Mouse (Mus musculus): Measurements from ENCODE around the gene Cfap45. TPM values are rescaled to one million over a fixed set of nuclear protein-coding genes. Genes with fewer than 3 reads are reported as not detected.

The Cfap45 gene
- polyA plus RNA-seq, 1 experiment from 2014 or later = 3.8 TPM

DNA sequence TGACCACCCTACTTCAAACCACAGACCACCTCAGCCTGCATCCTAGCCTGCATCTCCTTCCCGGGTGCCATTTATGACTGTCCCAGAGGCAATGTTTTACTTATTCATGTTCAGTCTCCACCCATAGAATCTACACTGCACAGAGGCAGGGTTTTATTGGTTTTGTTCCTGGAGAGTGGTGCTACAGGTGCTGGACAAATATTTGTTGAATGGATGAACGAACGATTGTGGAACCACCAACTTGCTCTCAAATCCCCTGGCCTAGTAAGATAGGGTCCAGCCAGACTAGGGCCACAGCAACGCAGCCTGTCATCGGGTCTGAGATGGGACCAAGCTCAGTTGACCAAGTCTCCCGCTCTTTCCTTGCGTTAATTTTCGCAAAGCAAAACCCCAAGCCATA, 10.6 kb upstream of the Cfap45 start:
- ATAC-seq (ENCODE audit: low FRiP score) = no peak
- H3K4me2 ChIP-seq = no peak overlapping the region
- H3K4me3 ChIP-seq (replicated peaks) = no peak overlapping the region
- WGBS = 43% methylated on average over 8 of the region's 8 CpGs
- no peaks in the 10 kb centered on the region for H3K36me3 ChIP-seq
- no peaks in the 10 kb centered on the region for H3K27me3 ChIP-seq (replicated peaks)
- no peak overlapping the region for H3K9ac ChIP-seq (replicated peaks)
- no peaks in the 10 kb centered on the region for H3K9me3 ChIP-seq (replicated peaks)
- no peak overlapping the region for H3K27ac ChIP-seq (replicated peaks)
- H3K4me1 ChIP-seq = peaks cover 17% of the 10 kb centered on the region

DNA sequence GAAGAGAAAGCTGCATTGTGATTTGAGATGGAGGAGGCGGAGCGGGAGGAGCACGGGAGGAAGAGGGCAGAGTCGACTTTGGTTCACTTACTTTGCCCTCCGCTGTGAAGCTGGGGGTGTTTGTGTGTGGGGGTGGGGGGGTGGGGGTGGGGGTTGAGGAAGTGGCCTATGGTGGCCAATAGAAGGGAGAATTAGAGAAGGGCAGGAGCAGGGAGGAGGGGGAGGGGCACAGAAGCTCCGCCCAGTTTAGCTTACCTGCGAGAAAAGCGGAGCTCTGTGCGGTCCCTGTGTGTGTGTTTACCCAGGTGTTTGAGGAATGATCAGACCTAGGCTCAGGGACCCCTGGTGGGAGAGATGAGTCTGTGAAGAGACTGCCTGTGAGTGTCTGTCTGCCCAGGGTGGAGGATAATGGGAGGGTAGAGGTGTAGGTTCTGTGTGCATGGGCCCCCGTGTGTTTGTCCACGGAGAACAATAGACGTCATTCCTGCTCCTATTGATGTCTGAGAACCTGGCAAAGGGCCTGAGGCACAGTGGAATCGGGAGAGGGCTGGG, 10.1 kb upstream of the Cfap45 start:
- H3K4me1 ChIP-seq = peaks cover 16% of the 10 kb centered on the region; the same call in 1 of the 2 replicates
- no peak overlapping the region for H3K27ac ChIP-seq (replicated peaks)
- no peak for ATAC-seq (ENCODE audit: low FRiP score)
- H3K36me3 ChIP-seq = no peaks in the 10 kb centered on the region
- H3K9me3 ChIP-seq (replicated peaks) = no peaks in the 10 kb centered on the region
- H3K9ac ChIP-seq (replicated peaks) = no peak overlapping the region
- 23% methylated on average over 13 of the region's 13 CpGs for WGBS
- H3K27me3 ChIP-seq (replicated peaks) = no peaks in the 10 kb centered on the region
- H3K4me2 ChIP-seq = no peak overlapping the region
- H3K4me3 ChIP-seq (replicated peaks) = no peak overlapping the region

DNA sequence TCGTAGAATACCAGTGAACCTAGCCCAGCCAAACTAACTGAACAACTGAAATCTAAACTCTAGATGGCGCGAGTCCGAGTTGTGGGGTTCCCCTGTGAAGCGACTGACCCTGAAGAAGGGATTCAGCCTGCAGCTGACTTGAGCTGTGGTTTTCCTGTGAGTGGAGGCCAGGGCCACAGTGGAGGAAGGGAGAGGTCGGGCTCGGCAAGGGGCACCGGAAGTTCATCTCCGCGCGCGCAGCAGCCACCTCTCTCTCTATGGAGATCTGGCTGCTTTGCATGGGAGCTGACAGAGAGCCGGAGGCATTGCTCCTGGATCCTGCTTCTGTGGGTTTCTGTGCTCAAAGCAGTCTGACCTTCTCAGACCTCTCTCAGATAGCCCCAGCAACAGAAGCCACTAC, 7.6 kb upstream of the Cfap45 start:
- H3K4me1 ChIP-seq = peaks cover 18% of the 10 kb centered on the region; the same call in 1 of the 2 replicates
- H3K9me3 ChIP-seq (replicated peaks) = no peaks in the 10 kb centered on the region
- no peaks in the 10 kb centered on the region for H3K27me3 ChIP-seq (replicated peaks)
- 34% methylated on average over 13 of the region's 13 CpGs for WGBS
- no peaks in the 10 kb centered on the region for H3K36me3 ChIP-seq
- H3K4me2 ChIP-seq = peak overlapping the region; percentile 39
- H3K9ac ChIP-seq (replicated peaks) = no peak overlapping the region
- no peak overlapping the region for H3K27ac ChIP-seq (replicated peaks)
- no peak for ATAC-seq (ENCODE audit: low FRiP score)
- no peak overlapping the region for H3K4me3 ChIP-seq (replicated peaks)

DNA sequence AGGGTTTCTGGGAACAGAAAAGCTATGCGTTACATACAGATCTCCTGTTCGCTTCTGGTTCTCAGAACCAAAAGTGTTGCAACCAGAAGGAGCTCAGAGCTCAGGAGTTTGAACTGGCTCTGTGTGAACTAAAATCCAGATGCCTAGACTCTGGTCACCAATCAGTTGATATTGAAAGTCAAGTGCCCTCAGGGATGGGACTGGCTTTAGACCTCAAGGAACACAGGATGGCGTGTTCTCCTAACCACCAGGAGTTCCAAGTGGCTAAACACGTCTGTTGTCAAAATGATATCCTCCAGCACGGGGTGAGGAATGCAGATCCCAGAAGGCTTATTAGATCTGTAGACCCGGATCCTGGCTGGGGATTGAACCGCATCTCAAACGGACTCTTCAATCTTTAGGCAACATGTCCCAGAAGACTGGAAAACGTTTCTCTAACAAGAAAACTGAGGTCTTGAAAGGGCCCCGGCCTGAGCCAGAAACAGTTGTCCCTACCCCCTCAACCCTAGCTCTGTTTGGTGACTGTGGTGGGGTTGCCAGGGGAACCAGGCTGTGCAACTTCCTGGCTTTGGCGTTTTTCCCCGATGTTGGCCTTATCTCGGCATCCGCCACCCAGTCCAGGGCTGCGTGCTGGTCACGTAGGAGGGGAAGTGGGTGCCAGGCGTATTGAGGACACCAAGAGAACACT, 6.9 kb upstream of the Cfap45 start:
- no peaks in the 10 kb centered on the region for H3K27me3 ChIP-seq (replicated peaks)
- WGBS = 72% methylated on average over 17 of the region's 17 CpGs
- H3K27ac ChIP-seq (replicated peaks) = peak overlapping the region; percentile 33
- H3K9ac ChIP-seq (replicated peaks) = no peak overlapping the region
- peaks cover 16% of the 10 kb centered on the region; the same call in 1 of the 2 replicates for H3K4me1 ChIP-seq
- ATAC-seq (ENCODE audit: low FRiP score) = no peak
- no peak overlapping the region; the same call in 1 of the 2 replicates for H3K4me2 ChIP-seq
- no peaks in the 10 kb centered on the region for H3K36me3 ChIP-seq
- H3K9me3 ChIP-seq (replicated peaks) = no peaks in the 10 kb centered on the region
- no peak overlapping the region for H3K4me3 ChIP-seq (replicated peaks)

DNA sequence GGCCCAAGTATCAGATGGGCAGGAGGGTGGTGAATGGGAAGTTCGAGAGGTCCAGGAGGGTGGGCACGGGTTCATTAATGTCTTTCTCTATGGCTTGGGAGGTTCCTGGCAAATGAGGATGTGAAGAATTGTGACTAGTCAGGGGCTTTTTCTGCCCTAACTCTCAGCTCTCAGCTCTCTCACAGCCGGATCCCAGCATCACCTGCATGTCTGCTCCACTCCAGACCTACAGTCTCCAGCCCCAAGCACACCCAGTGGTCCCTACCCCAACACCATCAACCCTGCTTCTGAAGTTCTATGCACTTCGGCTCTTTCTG, 6.4 kb upstream of the Cfap45 start:
- no peaks in the 10 kb centered on the region for H3K9me3 ChIP-seq (replicated peaks)
- no peak for ATAC-seq (ENCODE audit: low FRiP score)
- peak overlapping the region; percentile 33; the same call in 1 of the 2 replicates for H3K27ac ChIP-seq (replicated peaks)
- no peak overlapping the region for H3K9ac ChIP-seq (replicated peaks)
- no peaks in the 10 kb centered on the region for H3K27me3 ChIP-seq (replicated peaks)
- 79% methylated on average over 4 of the region's 4 CpGs for WGBS
- H3K36me3 ChIP-seq = no peaks in the 10 kb centered on the region
- H3K4me1 ChIP-seq = peaks cover 16% of the 10 kb centered on the region; the same call in 1 of the 2 replicates
- H3K4me3 ChIP-seq (replicated peaks) = no peak overlapping the region
- H3K4me2 ChIP-seq = no peak overlapping the region

DNA sequence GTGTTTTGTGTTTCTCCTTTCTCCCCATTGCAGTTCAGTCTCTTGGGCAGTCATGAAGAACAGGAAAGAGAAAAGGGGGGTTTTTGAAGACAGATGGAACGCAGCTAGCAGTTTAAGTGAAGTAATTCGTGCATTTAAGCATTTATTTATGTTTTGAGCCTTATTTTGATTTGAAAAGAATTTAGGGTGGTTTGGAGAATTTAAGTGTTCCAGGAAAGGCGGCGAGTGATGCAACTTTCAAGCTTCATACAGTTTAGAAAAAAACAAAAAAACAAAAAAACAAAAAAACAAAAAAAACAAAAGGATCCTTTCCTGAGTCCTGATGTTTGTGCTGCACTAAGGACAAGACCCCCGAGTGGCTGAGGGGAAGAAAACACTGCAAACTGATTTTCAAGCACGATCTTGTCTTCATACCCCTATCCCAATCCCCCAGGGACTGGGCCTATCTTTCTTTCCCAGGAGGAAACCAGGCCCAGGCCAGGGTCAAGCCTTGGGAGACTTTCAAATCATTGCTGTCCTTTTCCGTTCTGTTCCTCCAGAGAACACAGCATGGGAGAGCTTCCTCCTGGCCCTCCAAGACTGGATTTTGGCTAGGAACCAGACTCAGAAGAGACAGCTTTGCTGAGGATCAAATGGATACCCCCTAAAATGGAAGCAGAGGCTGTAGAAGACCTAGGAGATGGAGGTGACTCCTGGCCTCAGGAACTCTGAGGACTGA, 5.9 kb upstream of the Cfap45 start:
- Histone ChIP-seq H3K27me3 (replicated peaks) (no peaks in the 10 kb centered on the region), H3K4me3 (replicated peaks) (no peak overlapping the region), H3K27ac (replicated peaks) (peak overlapping the region; percentile 33; the same call in 1 of the 2 replicates), H3K9ac (replicated peaks) (no peak overlapping the region), H3K36me3 (no peaks in the 10 kb centered on the region), H3K9me3 (replicated peaks) (no peaks in the 10 kb centered on the region), H3K4me1 (peaks cover 16% of the 10 kb centered on the region; the same call in 1 of the 2 replicates), H3K4me2 (no peak overlapping the region)
- no peak for ATAC-seq (ENCODE audit: low FRiP score)
- 88% methylated on average over 7 of the region's 7 CpGs for WGBS

DNA sequence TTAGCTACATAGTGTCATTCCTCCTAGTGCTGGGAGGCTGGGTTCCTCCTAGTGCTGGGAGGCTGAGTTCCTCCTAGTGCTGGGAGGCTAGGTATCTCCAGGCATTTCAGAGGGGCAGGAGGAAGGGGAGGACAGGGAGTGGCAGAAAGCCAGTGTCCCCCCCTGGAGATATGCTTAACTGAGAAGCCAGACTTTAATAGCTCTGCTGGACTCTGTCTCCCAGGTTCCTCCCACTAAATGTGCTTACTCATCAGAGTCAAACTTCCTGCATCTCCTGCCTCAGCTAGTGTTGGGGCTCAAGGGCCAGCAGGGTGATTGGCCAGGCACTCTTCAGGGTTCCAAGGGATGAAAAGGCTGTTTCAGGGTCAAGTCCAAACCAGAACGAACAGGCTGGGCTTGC, 5.2 kb upstream of the Cfap45 start:
- Histone ChIP-seq H3K27me3 (replicated peaks) (no peaks in the 10 kb centered on the region), H3K9ac (replicated peaks) (no peak overlapping the region), H3K9me3 (replicated peaks) (no peaks in the 10 kb centered on the region), H3K4me3 (replicated peaks) (no peak overlapping the region), H3K4me1 (peaks cover 19% of the 10 kb centered on the region), H3K4me2 (no peak overlapping the region), H3K36me3 (no peaks in the 10 kb centered on the region), H3K27ac (replicated peaks) (0 out of 2 replicates have a peak overlapping the region, but pooled peaks have one; percentile 18)
- no peak for ATAC-seq (ENCODE audit: low FRiP score)
- WGBS = 48% methylated on average over 1 of the region's 1 CpGs

DNA sequence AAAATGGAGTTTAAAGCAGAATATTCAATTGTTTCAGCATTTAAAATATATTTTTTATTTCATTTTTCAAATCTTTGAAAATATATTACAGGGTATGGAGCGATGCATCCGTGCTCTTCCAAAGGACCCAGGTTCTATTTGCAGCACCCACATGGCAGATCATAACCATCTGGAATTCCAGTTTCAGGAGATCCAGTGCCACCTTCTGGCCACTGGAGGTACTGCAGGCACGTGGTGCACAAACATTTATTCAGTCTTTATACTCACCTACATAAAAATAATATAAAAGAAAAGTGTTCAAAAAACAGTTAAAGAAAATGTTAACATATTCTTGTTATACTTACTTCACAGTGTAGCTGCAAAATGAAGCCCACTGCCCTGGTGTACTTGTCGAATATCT, 2.6 kb upstream of the Cfap45 start:
- Histone ChIP-seq H3K9me3 (replicated peaks) (no peaks in the 10 kb centered on the region), H3K27ac (replicated peaks) (no peak overlapping the region), H3K4me1 (peaks cover 26% of the 10 kb centered on the region), H3K27me3 (replicated peaks) (no peaks in the 10 kb centered on the region), H3K36me3 (no peaks in the 10 kb centered on the region), H3K4me3 (replicated peaks) (no peak overlapping the region), H3K4me2 (no peak overlapping the region), H3K9ac (replicated peaks) (no peak overlapping the region)
- ATAC-seq (ENCODE audit: low FRiP score) = no peak
- WGBS = 77% methylated on average over 4 of the region's 4 CpGs

DNA sequence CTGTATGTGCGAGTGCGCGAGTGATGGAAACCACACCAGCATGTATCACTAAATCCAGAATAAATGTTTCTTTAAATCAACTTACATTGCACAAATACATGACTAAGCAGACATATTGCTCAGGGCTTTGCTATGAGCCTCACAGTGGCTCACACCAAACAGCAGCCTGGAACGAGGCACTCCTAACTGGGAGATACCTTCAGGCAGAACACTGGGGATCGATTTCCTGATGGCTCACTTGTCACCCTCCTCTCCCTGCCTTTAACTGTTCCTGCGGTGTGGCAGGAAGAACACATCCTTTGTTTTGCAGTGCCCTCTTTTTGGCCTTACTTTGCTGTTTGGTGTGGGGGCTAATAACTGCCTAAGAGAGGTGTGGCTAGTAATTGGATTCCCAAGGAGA, 957 bp upstream of the Cfap45 start:
- peaks cover 18% of the 10 kb centered on the region for H3K4me1 ChIP-seq
- no peak overlapping the region for H3K9ac ChIP-seq (replicated peaks)
- H3K27me3 ChIP-seq (replicated peaks) = no peaks in the 10 kb centered on the region
- WGBS = 63% methylated on average over 6 of the region's 6 CpGs
- H3K9me3 ChIP-seq (replicated peaks) = no peaks in the 10 kb centered on the region
- no peak overlapping the region for H3K4me3 ChIP-seq (replicated peaks)
- H3K4me2 ChIP-seq = no peak overlapping the region
- no peaks in the 10 kb centered on the region for H3K36me3 ChIP-seq
- H3K27ac ChIP-seq (replicated peaks) = no peak overlapping the region
- no peak for ATAC-seq (ENCODE audit: low FRiP score)

DNA sequence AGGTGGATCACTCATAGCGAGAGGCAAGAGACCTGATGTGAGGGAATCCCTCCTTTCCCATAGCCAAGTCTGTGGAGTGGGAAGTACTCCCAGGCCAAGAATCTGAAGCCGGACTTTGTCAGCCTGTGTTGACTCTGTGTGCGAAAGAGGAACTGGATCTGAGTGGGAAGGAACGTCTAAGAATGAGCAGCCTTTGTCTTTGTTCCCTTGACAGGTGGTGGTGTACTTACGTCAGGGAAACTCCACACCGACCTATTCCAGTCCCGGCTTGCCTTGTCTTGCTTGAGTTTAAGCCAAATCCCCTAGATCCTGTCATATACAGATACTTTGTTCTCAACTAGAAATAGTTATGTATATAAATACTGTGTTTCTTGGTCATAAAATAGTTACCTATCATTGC, 1.9 kb downstream of the Cfap45 start:
- no peak for ATAC-seq (ENCODE audit: low FRiP score)
- H3K4me3 ChIP-seq (replicated peaks) = no peak overlapping the region
- H3K27me3 ChIP-seq (replicated peaks) = no peaks in the 10 kb centered on the region
- H3K9ac ChIP-seq (replicated peaks) = no peak overlapping the region
- H3K36me3 ChIP-seq = no peaks in the 10 kb centered on the region
- no peak overlapping the region for H3K4me2 ChIP-seq
- H3K4me1 ChIP-seq = peaks cover 22% of the 10 kb centered on the region
- H3K27ac ChIP-seq (replicated peaks) = no peak overlapping the region
- no peaks in the 10 kb centered on the region for H3K9me3 ChIP-seq (replicated peaks)
- WGBS = 70% methylated on average over 7 of the region's 7 CpGs

DNA sequence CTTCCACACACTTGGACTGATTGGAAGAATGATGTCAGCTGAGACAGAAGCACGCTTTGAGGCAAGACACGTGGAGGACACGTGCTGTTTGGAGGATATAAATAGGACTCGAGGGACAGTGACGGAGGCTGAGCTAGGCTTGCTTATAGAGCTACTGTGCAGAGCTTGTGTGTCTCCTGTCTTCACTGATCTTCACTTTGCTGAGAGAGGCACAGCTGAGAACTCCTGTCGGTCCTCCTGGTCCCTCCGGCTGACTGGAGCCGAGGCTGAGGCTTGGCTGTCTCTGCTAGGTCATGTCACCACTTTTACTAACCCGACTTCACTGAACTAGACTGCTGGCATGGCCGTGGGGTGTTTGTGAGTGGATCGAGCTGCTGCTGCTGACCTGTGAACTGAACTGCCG, 3.1 kb downstream of the Cfap45 start:
- H3K9me3 ChIP-seq (replicated peaks) = no peaks in the 10 kb centered on the region
- 58% methylated on average over 12 of the region's 12 CpGs for WGBS
- H3K27ac ChIP-seq (replicated peaks) = no peak overlapping the region
- H3K9ac ChIP-seq (replicated peaks) = no peak overlapping the region
- ATAC-seq (ENCODE audit: low FRiP score) = no peak
- H3K4me2 ChIP-seq = no peak overlapping the region
- H3K36me3 ChIP-seq = no peaks in the 10 kb centered on the region
- no peak overlapping the region for H3K4me3 ChIP-seq (replicated peaks)
- peaks cover 22% of the 10 kb centered on the region for H3K4me1 ChIP-seq
- H3K27me3 ChIP-seq (replicated peaks) = no peaks in the 10 kb centered on the region
